Mouse (Mus musculus): ENCODE results near the gene Dcun1d4.
"Not testable (repeated sequence)": the region's sequence is repeated elsewhere in the genome, so short reads cannot be mapped to it uniquely, and the experiment has no call there.

Dcun1d4 gene

GRCm38 (mm10) chr5:73480700-73481099, at the start of gene Dcun1d4:
Gene Dcun1d4, plus strand, starts transcription at chr5:73481000.
- DNase-seq: no peak

- DNase-seq: peak; percentile 50 to 55
Measured at GRCm38 (mm10) chr5:73431581-73431980, 49.2 kb upstream of the Dcun1d4 start.

GRCm38 (mm10) chr5:73432805-73433204, 48.0 kb upstream of the Dcun1d4 start:
- DNase-seq: no peak

- DNase-seq: no peak
Measured at GRCm38 (mm10) chr5:73434764-73435163, 46.0 kb upstream of the Dcun1d4 start.

GRCm38 (mm10) chr5:73442176-73442575, 38.6 kb upstream of the Dcun1d4 start:
- DNase-seq: no peak

GRCm38 (mm10) chr5:73450276-73450675, 30.5 kb upstream of the Dcun1d4 start:
- no peak for DNase-seq

DNA sequence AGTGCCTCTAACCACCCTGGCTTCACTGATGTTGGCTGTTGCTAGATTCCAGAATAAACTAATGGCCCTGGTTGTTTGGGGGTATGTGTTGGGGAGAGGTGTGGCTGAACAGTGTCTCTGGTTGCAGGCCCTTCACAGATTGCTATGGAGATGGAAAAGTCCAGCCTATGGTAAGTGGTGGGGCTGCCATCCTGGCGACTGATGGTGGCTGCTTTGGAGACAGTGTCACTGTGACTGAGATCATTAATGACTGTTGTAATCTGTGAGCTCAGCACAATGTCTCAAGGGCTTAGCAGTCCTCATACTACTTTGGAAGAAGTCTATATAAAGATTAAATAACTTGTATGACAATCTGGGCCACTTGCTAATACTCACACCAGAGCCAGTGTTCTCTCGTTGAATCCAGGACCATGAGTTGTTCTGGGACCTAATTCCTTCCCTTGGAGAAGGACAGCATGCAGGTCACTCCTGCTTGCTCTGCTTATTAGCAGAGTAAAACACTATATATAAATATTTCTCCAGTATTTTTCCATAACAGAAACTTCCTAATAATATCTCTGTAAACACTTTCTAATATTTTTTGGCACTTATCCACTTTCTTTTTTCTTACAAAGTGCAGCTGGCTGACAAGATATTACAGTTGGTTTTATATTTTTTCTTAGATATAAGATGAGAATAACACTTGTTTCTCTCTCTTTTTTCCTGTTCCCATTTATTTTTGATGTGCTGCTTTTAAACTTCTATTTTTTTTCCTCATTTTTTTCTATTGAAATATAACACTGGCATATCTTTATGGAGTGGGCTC, 26.1 kb upstream of the Dcun1d4 start:
- DNase-seq: no peak

DNA sequence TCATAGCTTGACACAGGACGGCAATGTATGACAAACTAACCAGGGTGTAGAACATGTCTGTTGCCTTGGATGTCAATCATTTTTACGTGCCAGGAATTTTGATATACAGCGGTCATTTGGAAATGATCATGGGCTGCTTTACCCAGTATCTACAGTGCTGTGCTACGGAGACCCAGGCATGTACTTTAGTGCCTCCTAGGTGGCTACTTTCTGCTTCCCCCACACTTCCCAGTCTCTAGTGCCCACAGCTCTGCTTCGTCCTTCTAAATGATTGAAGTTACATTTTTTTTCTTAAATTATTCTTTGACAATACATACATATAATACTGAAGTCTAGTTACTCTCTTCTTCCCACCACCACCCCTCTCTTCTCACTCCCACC, 25.5 kb upstream of the Dcun1d4 start:
- no peak for DNase-seq

DNA sequence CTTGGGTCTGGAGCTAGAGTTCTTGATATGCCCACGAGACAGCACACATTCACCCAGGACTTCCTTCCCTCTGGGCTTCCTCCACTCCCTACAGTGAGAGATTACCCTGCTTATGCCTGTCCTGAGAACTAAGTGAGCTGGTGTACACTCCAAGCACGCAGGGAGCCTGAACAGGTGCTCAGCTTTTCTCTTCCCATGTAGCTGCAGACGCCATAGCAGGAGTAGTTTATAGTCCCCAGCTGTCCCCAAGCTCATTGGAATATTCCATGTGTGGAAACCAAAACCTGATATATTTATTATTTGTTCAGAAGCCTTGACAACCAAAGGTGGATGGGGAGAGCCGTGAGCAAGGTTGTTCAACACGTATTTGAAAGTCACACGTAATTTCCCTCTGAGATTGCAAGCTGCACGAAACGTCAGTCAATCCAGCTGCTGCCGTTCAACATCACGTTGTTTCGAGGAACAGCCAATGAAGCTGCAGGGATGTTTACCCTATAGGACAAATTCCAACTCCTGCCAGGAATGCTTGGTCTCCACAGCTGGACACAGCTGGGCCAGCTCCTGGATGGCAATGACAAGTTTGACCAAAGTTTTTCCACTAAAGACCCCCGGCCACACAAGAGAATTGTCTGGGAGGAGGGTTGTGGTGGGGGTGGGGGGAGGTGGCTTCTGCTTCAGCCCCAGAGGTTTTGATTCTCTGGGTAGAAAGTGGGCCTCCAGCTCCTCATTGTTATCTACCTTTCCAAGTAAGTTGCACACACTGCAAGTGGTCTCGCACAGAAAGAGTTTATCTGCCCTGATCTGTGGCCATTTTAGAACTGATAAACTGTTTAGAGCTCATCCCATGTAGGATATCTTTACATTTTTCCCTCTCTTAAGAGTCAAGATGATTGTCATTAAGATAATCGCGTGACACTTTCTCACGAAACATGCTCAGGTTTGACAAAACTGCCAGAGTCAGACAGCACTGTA, 12.1 kb upstream of the Dcun1d4 start:
- DNase-seq: no peak

- no peak for DNase-seq
Measured at GRCm38 (mm10) chr5:73474412-73475405, 6.1 kb upstream of the Dcun1d4 start.

DNA sequence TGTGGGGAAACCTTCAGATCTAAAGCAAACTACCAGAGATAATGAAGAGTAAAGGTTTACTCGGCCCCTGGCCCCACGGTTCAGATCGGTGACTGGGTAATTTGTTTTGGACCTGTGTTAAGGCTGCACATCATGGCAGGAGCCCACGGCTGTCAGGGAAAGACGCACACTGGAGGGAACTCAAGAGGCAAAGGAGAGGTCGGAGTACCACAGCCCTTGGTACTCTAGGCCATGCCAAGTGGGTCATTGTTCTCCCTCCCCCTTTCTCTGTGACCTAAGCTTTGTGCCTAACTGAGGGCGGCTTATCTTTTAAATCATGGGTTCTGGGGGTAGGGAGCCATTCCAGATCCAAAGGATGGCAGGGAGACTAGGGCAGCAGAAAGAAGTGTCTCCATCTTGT, 601 bp downstream of the Dcun1d4 start:
- no peak for DNase-seq

DNA sequence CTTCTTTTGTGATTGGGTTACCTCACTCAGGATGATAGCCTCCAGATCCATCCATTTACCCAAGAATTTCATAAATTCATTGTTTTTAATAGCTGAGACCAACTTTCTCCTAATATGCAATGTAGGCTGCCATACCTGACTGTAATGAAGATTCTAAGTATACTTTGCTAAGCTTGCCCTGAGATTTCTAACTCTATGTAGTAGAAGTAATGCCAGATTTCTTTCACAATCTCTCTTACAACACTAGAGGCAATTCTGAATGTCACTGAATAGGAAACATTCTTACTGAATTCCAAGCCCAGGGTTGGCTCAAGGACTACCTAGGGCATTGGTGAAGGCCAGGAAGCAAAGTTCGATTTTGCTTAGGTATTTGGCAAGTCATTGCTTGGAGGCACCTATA, 1.6 kb downstream of the Dcun1d4 start:
- not testable (repeated sequence) for DNase-seq

DNA sequence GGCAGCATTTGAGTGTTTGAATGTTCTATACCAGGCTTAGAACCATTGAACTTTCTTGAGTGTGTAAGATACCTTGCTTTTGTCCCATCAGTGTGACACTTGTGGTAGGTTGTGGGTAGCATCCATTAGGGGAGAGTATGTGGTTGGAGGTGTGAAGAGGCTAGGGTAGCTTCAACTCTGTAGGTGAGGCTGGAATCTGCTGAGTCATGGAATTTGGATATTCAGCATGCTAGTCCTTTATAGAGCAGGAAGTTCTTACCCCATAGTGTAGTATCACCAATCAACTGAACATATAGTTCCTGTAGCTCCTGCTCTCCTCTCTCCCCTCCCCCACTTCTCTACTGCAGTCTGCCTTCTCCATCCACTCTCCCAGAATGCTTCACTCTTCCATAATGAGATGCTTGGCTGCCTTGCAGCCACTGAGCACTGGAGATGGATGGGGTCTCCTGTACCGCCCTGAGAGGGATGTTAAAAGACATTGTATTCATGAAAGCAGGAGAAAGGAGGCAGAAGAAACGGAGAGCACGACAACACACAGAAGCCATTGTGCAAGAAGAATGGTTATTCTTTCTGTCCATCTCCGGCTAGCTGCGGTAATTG, 3.3 kb downstream of the Dcun1d4 start:
- no peak for DNase-seq

DNA sequence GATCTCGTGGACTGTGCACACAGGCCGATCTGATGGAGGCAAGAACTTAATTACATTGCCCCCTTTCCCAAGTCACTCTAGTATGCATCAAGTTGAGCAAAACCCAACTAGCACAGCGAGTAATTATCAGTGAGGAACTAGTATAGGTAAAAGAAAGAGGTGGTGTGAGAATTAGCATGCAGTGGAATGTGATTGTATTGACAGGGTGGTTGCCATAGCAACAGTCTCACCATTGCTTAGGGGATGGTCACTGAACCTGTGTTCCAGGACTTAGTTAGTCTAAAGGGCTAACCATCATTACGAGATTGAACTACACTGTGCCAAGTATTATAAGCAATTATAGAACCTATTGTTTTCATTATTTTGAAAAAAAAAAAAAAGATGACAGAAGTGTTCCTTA, 5.7 kb downstream of the Dcun1d4 start:
- DNase-seq: no peak

- peak in 1 of 2 experiments; percentile 6 for DNase-seq
Measured at GRCm38 (mm10) chr5:73489915-73490314, 9.1 kb downstream of the Dcun1d4 start.

DNA sequence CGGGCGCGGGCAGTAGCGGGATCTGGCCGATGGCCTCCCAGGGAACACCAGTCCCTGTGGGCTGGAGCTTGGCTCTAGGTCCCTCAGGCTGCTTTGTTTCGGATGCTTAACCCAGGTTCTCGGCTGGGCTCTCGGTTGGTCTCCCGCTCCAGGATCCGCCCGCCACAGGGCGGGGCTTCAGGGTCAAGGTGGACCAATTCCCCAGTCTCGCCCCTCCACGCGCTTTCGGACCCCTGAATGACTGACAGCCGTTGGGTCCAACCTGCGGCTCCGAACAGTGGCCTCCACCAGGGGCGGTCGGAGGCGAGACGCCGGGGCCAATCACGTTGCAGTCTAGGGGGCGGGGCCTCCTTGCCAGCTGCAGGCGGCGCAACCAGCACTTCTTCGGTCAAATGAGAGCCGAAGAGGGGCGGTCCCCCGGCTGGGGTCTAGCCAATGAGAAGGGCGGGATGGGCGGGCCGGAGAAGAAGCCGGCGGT, 9.8 kb downstream of the Dcun1d4 start:
- DNase-seq: peak; percentile 97 to 98

DNA sequence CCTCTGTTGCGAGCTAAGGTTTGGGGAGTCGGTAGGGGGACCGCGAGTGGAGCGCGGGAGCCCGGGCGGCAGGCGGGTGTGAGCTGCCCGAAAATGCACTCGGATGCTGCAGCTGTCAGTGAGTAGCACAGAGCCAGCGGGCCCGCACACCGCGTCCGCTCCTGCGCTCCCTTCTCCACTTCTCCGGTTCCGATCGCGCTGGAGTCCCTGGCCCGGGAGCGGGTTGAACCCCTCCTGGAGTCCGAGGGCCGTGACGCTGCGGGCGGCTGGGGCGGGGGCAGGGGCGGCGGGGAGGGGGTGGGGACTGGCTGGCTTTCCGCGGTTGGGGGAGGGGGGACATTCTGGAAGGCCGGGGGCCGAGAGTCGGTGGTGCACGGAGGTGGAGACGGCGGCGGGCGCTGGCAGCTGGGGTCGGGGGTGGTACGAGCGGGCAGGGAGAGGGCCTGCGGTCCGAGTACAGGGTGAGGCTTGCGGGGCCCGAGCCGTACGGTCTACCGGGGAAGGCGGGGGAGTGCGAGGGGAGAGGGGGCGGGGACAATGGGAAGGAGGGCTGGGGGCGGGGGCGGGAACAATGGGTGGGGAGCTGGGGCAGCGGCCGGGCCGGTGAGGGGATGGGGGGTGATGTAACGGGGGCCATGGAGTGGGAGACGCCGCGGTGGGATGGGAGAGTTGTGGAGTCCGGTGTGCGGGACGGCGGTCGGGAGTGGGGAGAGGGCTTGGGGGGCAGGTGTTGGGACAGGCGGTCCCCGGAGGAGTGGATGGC, 10.5 kb downstream of the Dcun1d4 start:
- DNase-seq: peak in 1 of 2 experiments; percentile 22

DNA sequence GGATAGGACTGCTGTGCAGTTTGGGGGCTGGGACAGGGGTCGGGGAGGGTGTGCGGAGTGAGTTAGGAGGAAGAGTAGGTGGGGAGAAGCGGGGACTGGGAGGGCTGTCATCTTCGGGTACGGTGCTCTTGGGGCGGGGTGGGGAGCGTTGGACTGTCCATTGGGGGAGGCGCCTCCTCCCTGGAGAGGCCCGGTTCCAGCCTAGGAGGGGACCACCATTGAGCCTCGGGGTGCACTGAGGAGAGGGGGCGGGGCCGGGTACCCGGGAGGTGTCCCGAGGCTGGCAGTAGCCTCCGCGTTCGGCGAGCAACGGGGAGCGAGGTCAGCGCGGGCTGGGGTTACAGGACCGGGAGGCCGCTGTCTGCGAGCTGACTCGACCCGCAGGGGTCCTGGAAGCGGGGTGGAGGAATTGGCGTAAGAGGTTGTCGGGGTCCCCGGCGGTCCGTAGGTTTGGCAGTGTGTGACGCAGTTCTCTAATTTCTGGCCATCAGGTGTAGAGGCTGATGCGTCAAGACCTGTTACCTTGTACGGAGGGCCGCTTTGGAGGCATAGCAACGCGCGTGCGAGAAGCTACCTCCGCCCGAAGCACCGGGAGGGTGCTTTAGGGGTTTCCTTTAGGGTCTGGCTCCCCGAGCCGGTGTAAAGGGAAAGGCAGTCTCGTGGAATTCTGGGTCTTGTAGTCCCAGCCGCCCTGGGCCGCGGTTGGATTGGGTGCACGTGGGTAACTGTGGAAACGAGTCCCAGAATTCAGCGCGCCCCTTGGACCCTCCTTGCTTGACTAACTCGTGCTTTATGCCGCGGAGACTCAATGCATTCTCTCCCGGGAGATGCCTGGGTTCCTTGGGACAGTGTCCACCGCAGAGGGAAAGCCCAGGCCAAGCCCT, 11.3 kb downstream of the Dcun1d4 start:
- DNase-seq: peak; percentile 82 to 83

DNA sequence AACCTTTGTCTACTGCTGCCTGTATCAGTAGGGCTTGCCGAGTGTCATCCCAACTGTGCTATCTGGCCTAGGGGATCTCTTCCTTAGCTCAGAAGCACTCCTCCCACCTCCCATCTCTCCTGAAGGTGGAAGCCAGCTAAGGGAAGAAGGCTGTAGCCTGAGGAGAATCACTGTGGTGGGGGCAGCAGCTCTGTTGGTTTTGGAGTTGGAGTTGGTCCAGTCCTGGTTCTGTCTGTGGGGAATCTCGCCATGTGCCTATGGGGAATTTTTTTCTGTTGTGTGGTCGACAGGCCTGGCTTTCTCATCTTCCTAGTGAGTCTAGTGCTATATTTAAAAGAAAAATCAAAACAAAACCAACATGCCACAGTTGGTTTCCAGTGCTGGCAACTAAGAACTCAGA, 16.6 kb downstream of the Dcun1d4 start:
- no peak for DNase-seq

DNA sequence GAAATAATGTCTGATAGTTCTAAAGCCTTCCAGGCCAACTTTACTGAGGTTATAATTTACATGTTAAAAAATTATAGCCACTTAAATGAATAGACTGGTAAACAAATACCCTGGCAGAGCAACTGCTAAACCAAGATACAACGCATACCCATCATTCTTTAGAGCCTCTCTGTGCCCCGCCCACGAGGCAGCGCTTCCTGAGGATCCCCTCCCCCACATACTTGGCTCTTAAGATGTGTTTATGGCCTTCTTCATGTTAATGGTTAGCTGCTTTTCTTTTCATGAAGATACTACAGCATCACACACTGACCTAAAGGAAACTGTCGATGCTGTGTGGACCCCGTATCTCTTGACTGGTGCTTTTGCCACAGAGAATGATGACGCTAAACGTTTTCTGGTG, 17.8 kb downstream of the Dcun1d4 start:
- no peak for DNase-seq

All from B cell, adult 2 months (primary cell).